Mouse (Mus musculus): ENCODE results near the gene Canx.
"Not testable (repeated sequence)": the region's sequence is repeated elsewhere in the genome, so short reads cannot be mapped to it uniquely, and the experiment has no call there.

The Canx gene

DNA sequence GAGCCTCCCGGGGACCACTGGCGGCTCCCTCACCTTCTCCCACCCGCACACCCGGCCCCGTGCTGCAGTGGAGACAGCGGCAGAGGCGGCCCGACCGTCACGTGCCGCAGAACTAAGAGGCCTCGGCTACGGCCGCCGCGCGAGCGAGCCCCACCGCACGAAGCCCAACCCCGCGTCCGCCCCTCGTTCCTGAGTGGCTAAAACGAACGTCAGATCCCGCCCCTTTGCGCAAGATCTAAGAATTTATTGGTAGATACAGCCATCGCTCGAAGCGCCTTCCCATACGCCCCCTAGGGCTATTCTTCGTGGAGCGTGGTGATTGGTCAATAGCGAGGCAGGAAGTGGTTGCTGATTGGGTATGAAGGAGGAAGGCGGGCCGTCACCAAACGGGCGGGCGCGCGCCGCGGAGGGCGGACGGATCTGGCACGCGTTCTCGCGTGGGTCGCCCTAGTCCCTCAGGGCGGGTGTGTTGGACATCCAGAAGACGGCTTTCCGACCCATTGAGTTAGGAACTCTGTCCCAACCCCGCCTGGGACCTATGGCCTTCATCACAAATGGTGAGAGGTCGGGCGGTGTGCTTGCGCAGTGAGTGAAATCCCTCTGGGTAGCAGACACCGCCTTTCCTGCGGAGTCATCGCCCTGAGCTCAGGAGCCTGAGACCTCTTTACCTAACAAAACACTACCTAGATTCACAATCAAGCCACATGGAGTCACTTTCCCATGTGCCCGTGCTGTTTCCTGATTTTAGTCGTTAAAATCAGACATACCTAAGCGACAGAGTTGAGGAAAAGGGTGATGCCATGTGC, at the start of gene Canx:
Gene Canx (minus strand): TSS at position 178 of the 806 bp plus-strand sequence.
- peak; percentile 98 for DNase-seq (ENCODE audit: low spot score)

- no peak for DNase-seq (ENCODE audit: low spot score)
Observed at GRCm38 (mm10) chr11:50374286-50375015, 49.0 kb upstream of the Canx start.

DNA sequence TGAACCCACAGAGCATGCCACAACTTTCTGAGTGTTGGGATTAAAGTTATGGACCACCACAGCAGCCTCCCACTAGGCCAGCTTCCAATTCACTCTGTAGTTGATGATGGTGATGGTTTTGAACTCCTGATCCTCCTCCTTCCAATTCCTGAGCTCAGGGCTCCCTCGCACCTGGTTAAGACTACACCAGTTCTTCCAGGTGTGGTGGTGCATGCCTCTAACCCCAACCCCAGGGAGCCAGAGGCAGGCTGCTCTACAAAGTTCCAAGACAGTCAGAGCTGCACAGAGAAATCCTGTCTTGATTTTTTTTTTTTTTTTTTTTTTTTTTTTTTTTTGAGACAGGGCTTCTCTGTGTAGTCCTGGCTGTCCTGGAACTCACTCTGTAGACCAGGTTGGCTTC, 48.1 kb upstream of the Canx start:
- no peak for DNase-seq (ENCODE audit: low spot score)

GRCm38 (mm10) chr11:50373086-50373485, 47.6 kb upstream of the Canx start:
- DNase-seq (ENCODE audit: low spot score): no peak

GRCm38 (mm10) chr11:50371911-50372310, 46.4 kb upstream of the Canx start:
- DNase-seq (ENCODE audit: low spot score): no peak

DNA sequence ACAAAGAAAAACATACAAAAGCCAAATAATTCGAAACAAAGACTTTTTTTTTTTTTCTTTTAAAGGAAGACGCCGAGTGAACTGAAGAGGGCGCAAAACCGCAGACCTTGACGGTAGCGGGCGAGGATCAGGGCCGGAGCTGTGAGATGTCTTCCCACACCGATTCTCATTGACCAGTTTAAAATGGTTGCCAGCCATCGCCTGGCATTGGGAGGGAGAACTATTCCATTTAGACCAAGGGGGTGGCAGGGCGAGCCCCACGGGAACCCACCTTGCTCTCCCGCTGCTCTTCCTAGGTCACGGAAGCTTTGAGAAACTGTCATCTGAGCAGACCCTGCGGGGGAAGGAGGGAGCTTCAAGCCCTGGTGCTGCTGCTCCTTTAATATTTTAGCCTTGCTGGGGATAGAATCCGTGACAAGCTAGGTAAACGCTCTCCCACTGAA, 45.9 kb upstream of the Canx start:
- peak; percentile 28 for DNase-seq (ENCODE audit: low spot score)

- DNase-seq (ENCODE audit: low spot score): no peak
Observed at GRCm38 (mm10) chr11:50370969-50371368, 45.5 kb upstream of the Canx start.

- DNase-seq (ENCODE audit: low spot score): no peak
Observed at GRCm38 (mm10) chr11:50369360-50369911, 44.0 kb upstream of the Canx start.

DNA sequence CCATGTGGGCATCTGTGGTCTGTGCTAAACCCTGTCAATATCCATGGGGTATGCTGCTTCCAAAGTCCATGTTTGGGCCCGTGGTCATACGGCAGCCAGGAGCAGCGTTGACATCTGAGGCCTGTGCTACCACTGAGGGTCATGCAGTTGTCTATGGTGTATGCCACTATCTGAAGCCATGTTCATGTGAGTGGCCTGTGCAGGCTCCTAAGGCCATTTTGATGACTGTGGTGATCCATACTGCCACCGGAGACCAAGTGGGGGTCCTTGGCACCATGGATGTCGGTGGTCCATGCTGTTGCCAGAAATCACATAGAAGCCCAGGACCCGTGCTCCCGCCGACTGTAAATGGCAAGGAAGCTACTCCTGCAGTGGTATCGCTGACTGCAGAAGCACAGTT, 42.1 kb upstream of the Canx start:
- no peak for DNase-seq (ENCODE audit: low spot score)

GRCm38 (mm10) chr11:50365322-50365721, 39.8 kb upstream of the Canx start:
- no peak for DNase-seq (ENCODE audit: low spot score)

DNA sequence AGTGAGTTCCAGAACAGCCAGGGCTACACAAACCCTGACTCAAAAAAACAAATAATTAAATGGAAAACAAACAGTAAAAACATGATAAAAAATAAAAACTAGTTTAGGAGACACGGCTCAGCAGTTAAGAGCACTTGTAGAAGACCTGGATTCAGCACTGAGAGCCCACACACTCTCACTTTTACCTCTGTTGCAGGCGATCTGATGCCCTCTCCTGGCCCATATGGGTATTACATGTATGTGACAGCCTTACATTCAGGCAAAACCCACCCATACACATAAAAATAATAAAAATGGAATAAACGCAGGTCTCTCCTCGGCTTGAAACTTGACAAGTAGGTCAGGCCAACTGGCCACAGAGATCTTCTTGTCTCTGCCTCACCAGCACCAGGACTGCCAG, 39.1 kb upstream of the Canx start:
- peak; percentile 41 for DNase-seq (ENCODE audit: low spot score)

GRCm38 (mm10) chr11:50361282-50361681, 35.8 kb upstream of the Canx start:
- not testable (repeated sequence) for DNase-seq (ENCODE audit: low spot score)

- peak; percentile 20 for DNase-seq (ENCODE audit: low spot score)
Observed at GRCm38 (mm10) chr11:50358950-50359861, 33.7 kb upstream of the Canx start.

GRCm38 (mm10) chr11:50355395-50355794, 29.9 kb upstream of the Canx start:
- DNase-seq (ENCODE audit: low spot score): no peak

DNA sequence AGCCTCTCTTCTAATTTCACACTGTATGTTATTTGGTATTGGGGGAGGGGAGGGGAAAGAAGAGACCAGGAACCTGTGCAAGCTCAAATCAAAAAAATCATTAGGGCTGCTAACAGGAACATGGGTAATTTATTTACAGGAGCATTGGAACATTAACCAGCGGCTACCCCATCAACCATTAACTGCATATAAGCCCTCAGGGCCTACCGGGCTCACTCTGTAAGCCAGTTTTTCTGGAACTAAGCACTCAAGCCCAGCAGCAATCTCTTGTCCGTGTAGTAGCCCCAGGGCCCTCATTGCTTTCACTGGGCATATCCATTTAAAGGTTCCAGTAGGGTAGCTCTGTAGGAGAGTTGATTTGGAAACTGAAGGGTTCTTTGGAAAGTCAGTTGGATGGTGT, 29.4 kb upstream of the Canx start:
- no peak for DNase-seq (ENCODE audit: low spot score)

DNA sequence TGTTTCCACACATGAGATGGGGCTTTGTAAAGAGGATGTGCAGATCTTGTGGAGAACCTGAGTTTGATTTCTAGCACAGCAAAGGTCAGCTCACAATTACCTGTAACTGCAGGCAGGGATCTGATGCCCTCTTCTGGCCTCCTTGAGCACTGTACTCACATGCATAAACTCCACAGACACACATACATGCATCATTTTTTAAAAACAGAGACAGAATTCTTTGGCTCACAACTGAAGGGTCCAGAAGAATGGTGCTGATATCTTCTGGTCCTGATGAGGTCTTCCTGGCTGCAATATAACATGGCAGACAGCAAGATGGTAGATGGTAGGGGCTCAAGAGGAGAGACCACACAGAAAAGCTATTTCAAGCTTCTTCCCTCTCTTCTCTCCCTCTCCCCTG, 28.7 kb upstream of the Canx start, which contains the start of gene Cby3:
Gene Cby3 (plus strand): TSS at position 301 of the 400 bp plus-strand sequence.
- DNase-seq (ENCODE audit: low spot score): no peak

DNA sequence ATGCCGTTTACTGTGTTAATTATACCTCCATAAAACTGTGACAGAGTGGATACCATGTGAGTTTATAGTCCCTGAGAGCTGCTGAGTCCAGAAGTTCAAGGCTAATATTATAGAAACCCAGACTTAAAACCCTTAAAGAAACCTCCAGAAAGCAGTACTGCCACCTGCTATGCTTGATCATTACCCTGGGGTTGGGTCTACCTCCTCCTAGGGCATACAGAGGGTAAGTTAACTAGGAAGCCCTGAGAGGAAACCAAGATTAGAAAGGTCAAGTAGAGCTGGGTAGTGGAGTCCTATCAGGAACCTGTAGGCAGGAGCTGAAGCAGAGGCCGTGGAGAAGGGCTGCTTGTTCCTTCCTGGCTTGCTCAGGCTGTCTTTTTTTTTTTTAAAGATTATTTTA, 26.7 kb upstream of the Canx start:
- no peak for DNase-seq (ENCODE audit: low spot score)

DNA sequence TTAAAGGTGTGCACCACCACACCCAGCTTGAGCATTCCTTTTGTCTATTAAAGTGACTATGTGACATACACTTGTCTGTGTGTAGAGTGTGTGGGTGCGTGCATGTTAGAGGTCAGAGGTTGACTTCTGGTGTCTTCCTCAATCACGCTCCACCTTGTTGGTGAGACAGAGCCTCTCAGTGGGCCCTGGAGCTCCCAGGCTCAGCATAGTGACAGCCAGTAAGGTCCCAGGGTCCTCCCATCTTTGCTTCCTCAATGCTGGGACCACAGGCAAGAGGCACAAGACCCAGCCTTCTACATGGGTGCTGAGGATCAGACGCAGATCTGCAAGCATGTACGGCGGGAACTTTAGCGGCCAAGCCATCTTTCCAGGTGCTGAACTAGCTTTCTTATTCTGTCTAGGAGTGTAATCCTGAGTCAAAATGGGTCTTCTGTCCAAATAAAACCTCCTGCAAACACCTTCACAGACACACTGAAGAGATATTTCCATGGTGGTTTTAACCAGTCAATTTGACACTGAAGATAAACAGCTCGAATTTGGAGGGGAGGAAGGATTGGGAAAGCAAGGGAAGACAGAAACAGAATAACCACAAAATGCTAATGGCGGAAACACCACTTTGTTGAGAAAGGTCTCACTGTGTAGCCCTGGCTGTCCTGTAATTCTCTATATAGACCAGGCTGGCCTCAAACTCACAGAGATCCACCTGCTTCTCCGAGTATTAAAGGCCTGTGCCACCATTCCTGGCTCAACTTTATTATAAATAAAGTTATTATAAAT, 21.0 kb upstream of the Canx start:
- DNase-seq (ENCODE audit: low spot score): no peak

GRCm38 (mm10) chr11:50345486-50345885, 20.0 kb upstream of the Canx start:
- DNase-seq (ENCODE audit: low spot score): no peak

DNA sequence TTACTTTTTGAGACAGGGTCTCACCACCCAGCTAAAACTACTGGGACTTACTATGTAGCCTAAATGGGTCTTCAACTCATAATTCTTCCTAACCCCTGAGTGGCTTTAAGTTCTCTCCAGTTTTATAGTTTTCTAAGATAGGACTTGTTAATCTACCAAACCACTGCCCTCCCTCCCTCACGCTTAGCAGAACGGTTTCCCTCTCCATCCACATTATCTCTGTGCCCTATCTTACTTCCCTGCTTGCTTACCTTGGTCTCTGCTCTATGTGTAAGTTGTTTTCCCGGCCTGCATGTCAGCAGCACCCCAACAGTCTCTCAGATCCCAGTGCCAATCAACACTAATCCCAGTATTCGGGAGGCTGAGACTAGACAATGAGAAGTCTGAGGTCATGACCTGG, 11.4 kb upstream of the Canx start:
- no peak for DNase-seq (ENCODE audit: low spot score)

- DNase-seq (ENCODE audit: low spot score): no peak
Observed at GRCm38 (mm10) chr11:50336126-50336525, 10.7 kb upstream of the Canx start.
